Mouse (Mus musculus) left cerebral cortex, postnatal 4 days (tissue): Measurements from ENCODE around the gene Ahrr. TPM values are rescaled to one million over a fixed set of nuclear protein-coding genes. Genes with fewer than 3 reads are reported as not detected.

Source experiments
- DNase-seq: peaks from one replicate; pipeline ENCODE4 v3.0.0-alpha.2; 2022
- intact Hi-C: fragments of 180-260 bp; cut with DNase I; formaldehyde crosslinking; loops from one replicate; pipeline ENCODE4 v1.15.1; 2025
- total RNA-seq, 2 experiments: library from RNA; stranded (reverse); gene quantifications; 2 replicates each; pipeline ENCODE4 v1.2.3; 2021

The Ahrr gene
- total RNA-seq, 2 experiments from 2014 or later = 1.9 to 2.0 TPM

- intact Hi-C loops = no loop called here
- DNase-seq = no peak
These were observed 46.3 kb downstream of the Ahrr start for GRCm38 (mm10) chr13:74245899-74246231.

GRCm38 (mm10) chr13:74245214-74245898 lies 46.8 kb downstream of the Ahrr start:
- intact Hi-C loops = no loop called here
- peak; percentile 91 for DNase-seq

- no peak for DNase-seq
These were observed 54.6 kb downstream of the Ahrr start for GRCm38 (mm10) chr13:74237574-74237973.

GRCm38 (mm10) chr13:74220659-74221058 lies 71.5 kb downstream of the Ahrr start:
- intact Hi-C loops = no loop called here
- no peak for DNase-seq

More at GRCm38 (mm10) chr13:74237574-74237973, 54.6 kb downstream of the Ahrr start:
- intact Hi-C loops = no loop called here

GRCm38 (mm10) chr13:74218441-74218840 lies 73.7 kb downstream of the Ahrr start:
- DNase-seq = no peak
- intact Hi-C loops = no loop called here

GRCm38 (mm10) chr13:74208986-74209345 lies 83.2 kb downstream of the Ahrr start:
- intact Hi-C loops = no loop called here

GRCm38 (mm10) chr13:74208317-74208985 lies 83.7 kb downstream of the Ahrr start, which contains the start of gene Exoc3:
Gene Exoc3 (minus strand): TSS chr13:74208732.
- intact Hi-C loops = no loop called here
- DNase-seq = peak; percentile 90

More at GRCm38 (mm10) chr13:74208986-74209345, 83.2 kb downstream of the Ahrr start:
- peak; percentile 2 for DNase-seq

- intact Hi-C loops = no loop called here
- no peak for DNase-seq
These were observed 95.7 kb downstream of the Ahrr start for GRCm38 (mm10) chr13:74196451-74196850.

- no peak for DNase-seq
- intact Hi-C loops = loop anchor here (2.0 kb wide), 1 partner anchor 108 kb away; no protein-coding TSS in a partner anchor
These were observed 99.5 kb downstream of the Ahrr start for GRCm38 (mm10) chr13:74192613-74193012.

- intact Hi-C loops = loop anchor here (10.0 kb wide), 1 partner anchor 228 kb away; no protein-coding TSS in a partner anchor
- DNase-seq = no peak
These were observed 109.0 kb downstream of the Ahrr start for GRCm38 (mm10) chr13:74183011-74183695.

- DNase-seq = no peak
- intact Hi-C loops = no loop called here
These were observed 120.1 kb downstream of the Ahrr start for GRCm38 (mm10) chr13:74172036-74172435.

- intact Hi-C loops = no loop called here
- DNase-seq = no peak
These were observed 122.5 kb downstream of the Ahrr start for GRCm38 (mm10) chr13:74169446-74170164.

- no peak for DNase-seq
These were observed 124.6 kb downstream of the Ahrr start for GRCm38 (mm10) chr13:74167492-74167891.

GRCm38 (mm10) chr13:74167057-74167413 lies 125.1 kb downstream of the Ahrr start:
- no peak for DNase-seq

More at GRCm38 (mm10) chr13:74167492-74167891, 124.6 kb downstream of the Ahrr start:
- intact Hi-C loops = no loop called here

GRCm38 (mm10) chr13:74166348-74167056 lies 125.6 kb downstream of the Ahrr start:
- intact Hi-C loops = no loop called here
- peak; percentile 54 for DNase-seq

More at GRCm38 (mm10) chr13:74167057-74167413, 125.1 kb downstream of the Ahrr start:
- intact Hi-C loops = no loop called here

Other genes with a start within 250 kb of the Ahrr start
- 1 to 10 TPM; 4.1 to 4.4 TPM for gene Cep72, start 230.0 kb downstream of the Ahrr start, total RNA-seq
- gene Slc9a3, start 170.9 kb downstream of the Ahrr start, total RNA-seq = 1 to 10 TPM in 1 of 2 experiments, under 1 TPM in 1; 0.42 to 1.2 TPM
- gene Exoc3, start 83.6 kb downstream of the Ahrr start, total RNA-seq = 10 to 100 TPM; 74.9 to 78.3 TPM
- 10 to 100 TPM; 67.6 to 70.7 TPM for gene Pdcd6, start 25.2 kb upstream of the Ahrr start, total RNA-seq
- gene Sdha, start 57.9 kb upstream of the Ahrr start, total RNA-seq = 100 to 1,000 TPM; 163 to 179 TPM
- gene Ccdc127, start 58.0 kb upstream of the Ahrr start, total RNA-seq = 10 to 100 TPM; 53.1 to 57.0 TPM
- gene Lrrc14b, start 71.7 kb upstream of the Ahrr start, total RNA-seq = not detected
- gene Zfp72, start 98.5 kb upstream of the Ahrr start, total RNA-seq = 1 to 10 TPM; 6.1 to 6.7 TPM
- gene Ftl1-ps1, start 107.4 kb upstream of the Ahrr start, total RNA-seq = 100 to 1,000 TPM; 680 to 698 TPM
- gene Zfp825, start 201.7 kb upstream of the Ahrr start, total RNA-seq = 1 to 10 TPM; 5.6 to 8.1 TPM